Mouse (Mus musculus): Measurements from ENCODE around the gene Elane. TPM values are rescaled to one million over a fixed set of nuclear protein-coding genes. Genes with fewer than 3 reads are reported as not detected.
A peak's percentile ranks its signal among the peaks of the same experiment; 100 is the strongest.

Gene Elane
- polyA plus RNA-seq, 1 experiment from 2014 or later = 0.40 TPM

- Histone ChIP-seq H3K9me3 (no peaks in the 10 kb centered on the region), H3K4me1 (peaks cover 85% of the 10 kb centered on the region), H3K4me3 (no peak overlapping the region), H3K36me3 (peaks cover 24% of the 10 kb centered on the region), H3K9ac (no peak overlapping the region), H3K27me3 (no peaks in the 10 kb centered on the region), H3K4me2 (no peak overlapping the region), H3K27ac (no peak overlapping the region)
- 85% methylated on average over 18 of the region's 18 CpGs for WGBS
- ATAC-seq (ENCODE audit: insufficient number of reproducible peaks, low FRiP score, low TSS enrichment, low read depth) = no peak
Observed at GRCm38 (mm10) chr10:79929967-79930825, 44.1 kb downstream of the Elane start.

DNA sequence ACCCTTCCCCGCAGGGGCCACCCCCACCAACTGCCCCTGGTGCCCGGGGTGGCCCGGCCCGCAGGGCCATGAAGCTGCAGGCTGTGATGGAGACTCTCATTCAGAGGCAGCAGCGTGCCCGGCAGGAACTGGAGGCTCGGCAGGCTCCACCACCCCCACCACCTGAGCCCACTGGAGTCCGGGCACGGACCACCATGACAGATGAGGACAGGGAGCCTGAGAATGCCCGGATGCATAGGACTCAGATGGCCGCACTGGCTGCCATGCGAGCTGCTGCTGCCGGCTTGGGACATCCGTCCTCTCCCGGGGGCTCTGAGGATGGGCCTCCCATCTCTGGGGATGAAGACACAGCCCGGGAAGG is 44.8 kb downstream of the Elane start:
- H3K36me3 ChIP-seq = peaks cover 24% of the 10 kb centered on the region
- H3K9ac ChIP-seq = no peak overlapping the region
- WGBS = 88% methylated on average over 16 of the region's 16 CpGs
- H3K27ac ChIP-seq = no peak overlapping the region
- H3K4me3 ChIP-seq = no peak overlapping the region
- H3K27me3 ChIP-seq = no peaks in the 10 kb centered on the region
- peaks cover 85% of the 10 kb centered on the region for H3K4me1 ChIP-seq
- H3K4me2 ChIP-seq = no peak overlapping the region
- no peaks in the 10 kb centered on the region for H3K9me3 ChIP-seq
- ATAC-seq (ENCODE audit: insufficient number of reproducible peaks, low FRiP score, low TSS enrichment, low read depth) = no peak

- Histone ChIP-seq H3K27ac (no peak overlapping the region), H3K27me3 (no peaks in the 10 kb centered on the region), H3K9me3 (no peaks in the 10 kb centered on the region), H3K4me2 (no peak overlapping the region), H3K9ac (no peak overlapping the region), H3K4me3 (no peak overlapping the region), H3K4me1 (peaks cover 86% of the 10 kb centered on the region), H3K36me3 (peaks cover 24% of the 10 kb centered on the region)
- no peak for ATAC-seq (ENCODE audit: insufficient number of reproducible peaks, low FRiP score, low TSS enrichment, low read depth)
- 77% methylated on average over 9 of the region's 9 CpGs for WGBS
Observed at GRCm38 (mm10) chr10:79931797-79932196, 45.8 kb downstream of the Elane start.

- peaks cover 27% of the 10 kb centered on the region for H3K36me3 ChIP-seq
- no peak overlapping the region for H3K4me3 ChIP-seq
- H3K4me1 ChIP-seq = peaks cover 94% of the 10 kb centered on the region
Observed at GRCm38 (mm10) chr10:79932736-79933135, 46.7 kb downstream of the Elane start.

GRCm38 (mm10) chr10:79933145-79933679 is 47.2 kb downstream of the Elane start:
- Histone ChIP-seq H3K4me2 (no peak overlapping the region), H3K9ac (no peak overlapping the region), H3K36me3 (peaks cover 32% of the 10 kb centered on the region), H3K4me1 (peaks cover 93% of the 10 kb centered on the region), H3K4me3 (no peak overlapping the region), H3K27me3 (no peaks in the 10 kb centered on the region), H3K9me3 (no peaks in the 10 kb centered on the region), H3K27ac (peak overlapping the region; percentile 62)
- ATAC-seq (ENCODE audit: insufficient number of reproducible peaks, low FRiP score, low TSS enrichment, low read depth) = no peak
- 29% methylated on average over 9 of the region's 9 CpGs for WGBS

More at GRCm38 (mm10) chr10:79932736-79933135, 46.7 kb downstream of the Elane start:
- H3K27ac ChIP-seq = peak overlapping the region; percentile 62
- H3K9ac ChIP-seq = no peak overlapping the region
- H3K9me3 ChIP-seq = no peaks in the 10 kb centered on the region
- 19% methylated on average over 8 of the region's 8 CpGs for WGBS
- no peak for ATAC-seq (ENCODE audit: insufficient number of reproducible peaks, low FRiP score, low TSS enrichment, low read depth)
- H3K4me2 ChIP-seq = no peak overlapping the region
- H3K27me3 ChIP-seq = no peaks in the 10 kb centered on the region

DNA sequence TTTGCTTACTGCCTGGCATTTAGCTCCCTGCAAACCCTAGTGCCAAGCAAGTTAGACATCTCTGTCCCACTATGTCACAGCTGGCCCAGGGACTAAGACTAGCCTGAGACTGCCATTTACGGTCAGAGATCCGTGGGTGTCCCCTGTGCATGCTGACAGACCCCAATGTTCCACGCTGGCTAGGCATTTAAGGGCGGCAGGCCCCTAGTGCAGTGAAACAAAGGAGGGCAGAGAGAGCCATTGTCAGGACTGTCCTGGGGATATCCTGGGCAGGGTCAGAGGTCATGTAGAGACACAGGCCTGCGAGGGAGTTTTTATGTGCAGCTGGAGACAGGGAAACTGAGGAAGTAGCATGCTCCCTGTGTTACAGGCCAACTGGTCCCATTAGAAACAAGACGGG is 47.8 kb downstream of the Elane start:
- H3K9me3 ChIP-seq = no peaks in the 10 kb centered on the region
- peak overlapping the region; percentile 30; the same call in 1 of the 2 replicates for H3K27ac ChIP-seq
- 62% methylated on average over 6 of the region's 6 CpGs for WGBS
- H3K27me3 ChIP-seq = no peaks in the 10 kb centered on the region
- no peak overlapping the region for H3K4me3 ChIP-seq
- H3K36me3 ChIP-seq = peaks cover 35% of the 10 kb centered on the region
- H3K4me2 ChIP-seq = no peak overlapping the region
- peaks cover 92% of the 10 kb centered on the region for H3K4me1 ChIP-seq
- no peak for ATAC-seq (ENCODE audit: insufficient number of reproducible peaks, low FRiP score, low TSS enrichment, low read depth)
- H3K9ac ChIP-seq = no peak overlapping the region

- peak overlapping the region; percentile 30 for H3K27ac ChIP-seq
- no peak overlapping the region for H3K9ac ChIP-seq
- no peak overlapping the region for H3K4me2 ChIP-seq
- WGBS = 41% methylated on average over 13 of the region's 13 CpGs
- no peak overlapping the region for H3K4me3 ChIP-seq
- peaks cover 91% of the 10 kb centered on the region for H3K4me1 ChIP-seq
- H3K9me3 ChIP-seq = no peaks in the 10 kb centered on the region
- no peaks in the 10 kb centered on the region for H3K27me3 ChIP-seq
- ATAC-seq (ENCODE audit: insufficient number of reproducible peaks, low FRiP score, low TSS enrichment, low read depth) = peak; percentile 65
- peaks cover 37% of the 10 kb centered on the region for H3K36me3 ChIP-seq
Observed at GRCm38 (mm10) chr10:79934272-79934721, 48.2 kb downstream of the Elane start.

DNA sequence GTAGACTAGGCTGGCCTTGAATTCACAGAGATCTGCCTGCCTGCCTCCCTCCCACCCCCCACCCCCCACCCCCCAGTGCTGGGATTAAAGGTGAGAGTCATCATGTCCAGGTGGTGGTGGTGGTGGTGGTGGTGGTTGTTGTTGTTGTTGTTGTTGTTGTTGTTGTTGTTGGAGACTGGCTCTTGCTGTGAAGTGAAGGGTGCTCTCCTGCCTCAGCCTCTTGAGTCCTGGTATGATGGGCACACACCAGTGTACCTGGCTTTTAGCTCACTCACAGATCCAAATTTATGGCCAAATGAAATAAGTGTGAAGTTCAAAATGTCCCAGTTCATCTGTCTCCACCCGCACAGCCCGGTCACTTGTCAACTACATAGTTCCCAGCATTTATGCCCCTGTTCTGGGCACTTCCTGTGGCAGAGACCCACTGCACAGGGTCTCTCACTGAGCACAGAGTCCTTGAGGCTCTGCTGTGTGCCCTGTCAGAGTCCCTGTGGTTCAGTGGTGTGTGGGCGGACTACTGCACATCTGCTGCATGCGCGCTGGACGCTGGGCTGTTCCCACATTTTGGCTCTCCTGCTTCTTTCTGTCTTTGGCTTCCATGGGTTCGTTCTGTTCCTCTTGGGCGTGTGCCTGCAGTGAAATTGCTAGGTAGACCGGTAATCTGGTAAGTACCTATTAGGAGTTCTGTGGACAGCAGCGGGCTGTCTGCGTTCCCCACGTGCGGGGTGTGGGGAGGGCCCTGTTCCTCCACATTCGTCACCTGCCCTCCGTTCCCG is 48.9 kb downstream of the Elane start:
- no peak for ATAC-seq (ENCODE audit: insufficient number of reproducible peaks, low FRiP score, low TSS enrichment, low read depth)
- no peaks in the 10 kb centered on the region for H3K9me3 ChIP-seq
- no peaks in the 10 kb centered on the region for H3K27me3 ChIP-seq
- H3K4me3 ChIP-seq = no peak overlapping the region
- no peak overlapping the region for H3K9ac ChIP-seq
- peaks cover 37% of the 10 kb centered on the region for H3K36me3 ChIP-seq
- H3K4me2 ChIP-seq = no peak overlapping the region
- 71% methylated on average over 16 of the region's 16 CpGs for WGBS
- H3K4me1 ChIP-seq = peaks cover 88% of the 10 kb centered on the region
- peak overlapping the region; percentile 61 for H3K27ac ChIP-seq

- H3K4me3 ChIP-seq = no peak overlapping the region
- H3K9ac ChIP-seq = 0 out of 2 replicates have a peak overlapping the region, but pooled peaks have one; percentile 10
- no peaks in the 10 kb centered on the region for H3K27me3 ChIP-seq
- no peak for ATAC-seq (ENCODE audit: insufficient number of reproducible peaks, low FRiP score, low TSS enrichment, low read depth)
- no peaks in the 10 kb centered on the region for H3K9me3 ChIP-seq
- H3K4me1 ChIP-seq = peaks cover 87% of the 10 kb centered on the region
- 37% methylated on average over 10 of the region's 10 CpGs for WGBS
- H3K36me3 ChIP-seq = peaks cover 37% of the 10 kb centered on the region
- H3K4me2 ChIP-seq = peak overlapping the region; percentile 2; the same call in 1 of the 2 replicates
- peak overlapping the region; percentile 54 for H3K27ac ChIP-seq
Observed at GRCm38 (mm10) chr10:79936284-79936910, 50.4 kb downstream of the Elane start.

DNA sequence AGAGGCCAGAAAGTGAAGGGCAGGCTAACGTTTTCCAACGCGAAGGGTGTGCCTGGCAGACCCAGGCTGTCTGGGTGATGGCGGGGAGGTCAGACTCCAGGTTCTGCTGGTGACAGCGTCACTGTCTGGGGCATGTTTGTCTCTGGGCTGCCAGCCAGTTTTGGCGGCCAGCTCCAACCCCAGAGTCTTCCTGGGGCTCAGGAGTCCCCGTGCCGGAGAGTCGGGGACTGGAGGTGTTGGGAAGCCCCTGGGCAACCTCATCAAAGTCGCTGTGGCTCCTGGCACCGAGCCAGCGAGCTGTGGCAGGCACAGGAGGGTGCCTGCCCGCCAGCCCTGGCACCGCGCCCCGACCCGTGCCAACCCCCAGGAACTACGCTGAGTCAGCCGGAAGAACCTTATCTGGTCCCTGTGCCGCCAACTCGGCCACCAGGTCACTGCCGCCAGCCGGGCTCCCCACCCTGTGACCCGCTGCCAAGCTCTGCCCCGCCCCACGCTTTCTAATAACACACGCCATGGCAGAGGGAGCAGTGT is 50.9 kb downstream of the Elane start:
- no peak for ATAC-seq (ENCODE audit: insufficient number of reproducible peaks, low FRiP score, low TSS enrichment, low read depth)
- peaks cover 37% of the 10 kb centered on the region for H3K36me3 ChIP-seq
- H3K27ac ChIP-seq = peak overlapping the region; percentile 54
- H3K4me2 ChIP-seq = peak overlapping the region; percentile 2; the same call in 1 of the 2 replicates
- H3K4me1 ChIP-seq = peaks cover 84% of the 10 kb centered on the region
- no peak overlapping the region for H3K4me3 ChIP-seq
- no peaks in the 10 kb centered on the region for H3K9me3 ChIP-seq
- 46% methylated on average over 27 of the region's 27 CpGs for WGBS
- 0 out of 2 replicates have a peak overlapping the region, but pooled peaks have one; percentile 10 for H3K9ac ChIP-seq
- no peaks in the 10 kb centered on the region for H3K27me3 ChIP-seq
